Mouse (Mus musculus): ENCODE data around the gene 1700016D06Rik.
"Not testable (repeated sequence)": the region's sequence is repeated elsewhere in the genome, so short reads cannot be mapped to it uniquely, and the experiment has no call there.

1700016D06Rik gene

GRCm38 (mm10) chr8:11701428-11701827 lies 565 bp upstream of the 1700016D06Rik start:
- DNase-seq (ENCODE audit: low read depth, low spot score), result no peak

DNA sequence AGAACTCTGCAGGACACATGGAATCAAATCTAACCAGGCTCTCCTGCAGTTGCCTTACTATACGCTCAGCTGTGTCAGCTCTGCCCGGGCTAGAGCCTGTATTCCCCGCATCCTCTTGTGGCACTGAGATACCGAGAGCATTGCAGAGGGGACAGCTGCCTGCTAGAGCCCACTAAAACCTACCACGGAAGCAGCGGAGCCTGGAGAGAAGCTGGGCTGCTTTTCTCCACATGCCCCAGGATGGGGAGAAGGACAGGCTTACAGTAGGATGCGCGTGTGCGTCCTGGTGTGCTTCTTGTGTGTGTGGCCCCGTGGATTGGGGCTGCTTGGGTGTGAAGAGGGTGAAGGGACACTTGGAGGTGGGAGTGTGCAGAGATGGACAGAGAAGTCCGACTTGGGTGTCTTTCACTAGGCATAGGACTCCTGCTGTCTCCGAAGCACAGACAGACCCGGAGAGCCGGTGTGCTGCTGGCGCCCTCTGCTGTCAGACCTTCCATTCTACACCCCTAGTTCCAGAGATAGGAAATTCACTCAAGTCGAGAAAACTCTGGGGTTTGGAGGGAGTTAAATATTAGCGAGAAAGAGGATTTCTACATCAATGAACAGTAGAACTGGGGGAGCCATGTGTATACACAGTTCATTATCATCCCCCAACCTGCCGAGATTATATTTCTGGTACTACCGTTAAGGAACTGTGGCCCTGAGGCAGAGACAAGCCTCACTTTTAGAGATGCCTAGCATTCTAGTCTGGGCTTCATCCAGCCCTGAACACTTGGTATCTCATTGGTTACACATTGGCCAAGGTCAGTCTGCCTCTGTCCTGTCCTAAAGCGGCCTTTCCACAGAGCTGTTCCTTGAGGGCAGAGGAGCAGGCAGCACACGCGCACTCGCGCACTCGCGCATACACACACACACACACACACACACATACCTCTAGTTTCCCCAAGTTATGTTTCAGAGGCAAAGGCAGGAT lies 517 bp downstream of the 1700016D06Rik start:
- peak; percentile 44 for DNase-seq (ENCODE audit: low read depth, low spot score)

- DNase-seq (ENCODE audit: low read depth, low spot score), result no peak
Measured at GRCm38 (mm10) chr8:11699442-11700001, 1.3 kb downstream of the 1700016D06Rik start.

GRCm38 (mm10) chr8:11697467-11697866 lies 3.4 kb downstream of the 1700016D06Rik start:
- no peak for DNase-seq (ENCODE audit: low read depth, low spot score)

GRCm38 (mm10) chr8:11696176-11696575 lies 4.7 kb downstream of the 1700016D06Rik start:
- DNase-seq (ENCODE audit: low read depth, low spot score), result no peak

- DNase-seq (ENCODE audit: low read depth, low spot score), result no peak
Measured at GRCm38 (mm10) chr8:11693972-11694371, 6.9 kb downstream of the 1700016D06Rik start.

- no peak for DNase-seq (ENCODE audit: low read depth, low spot score)
Measured at GRCm38 (mm10) chr8:11692455-11692854, 8.4 kb downstream of the 1700016D06Rik start.

GRCm38 (mm10) chr8:11691761-11692160 lies 9.1 kb downstream of the 1700016D06Rik start:
- DNase-seq (ENCODE audit: low read depth, low spot score), result no peak

DNA sequence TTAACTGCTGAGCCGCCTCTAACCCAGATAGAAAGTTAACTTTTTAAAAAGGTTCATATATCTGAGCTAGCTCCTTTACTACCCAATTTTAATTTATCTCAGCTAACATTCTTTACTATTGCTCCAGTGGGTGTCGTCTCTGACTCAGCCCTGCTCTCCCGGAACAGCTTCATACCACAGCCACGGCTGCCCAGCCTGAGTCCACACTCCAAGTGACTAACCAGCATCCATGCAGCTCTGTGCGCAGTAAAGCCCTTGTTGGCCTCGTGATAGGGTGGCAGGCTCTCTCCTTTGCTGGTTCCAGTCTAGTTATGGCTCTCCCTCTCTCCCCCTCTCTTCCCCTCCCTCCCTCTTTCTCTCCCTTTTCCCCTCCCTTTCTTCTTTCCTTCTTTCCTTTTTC lies 9.6 kb downstream of the 1700016D06Rik start:
- DNase-seq (ENCODE audit: low read depth, low spot score), result peak; percentile 6

- no peak for DNase-seq (ENCODE audit: low read depth, low spot score)
Measured at GRCm38 (mm10) chr8:11689945-11690344, 10.9 kb downstream of the 1700016D06Rik start.

- peak; percentile 18 for DNase-seq (ENCODE audit: low read depth, low spot score)
Measured at GRCm38 (mm10) chr8:11687251-11687650, 13.6 kb downstream of the 1700016D06Rik start.

DNA sequence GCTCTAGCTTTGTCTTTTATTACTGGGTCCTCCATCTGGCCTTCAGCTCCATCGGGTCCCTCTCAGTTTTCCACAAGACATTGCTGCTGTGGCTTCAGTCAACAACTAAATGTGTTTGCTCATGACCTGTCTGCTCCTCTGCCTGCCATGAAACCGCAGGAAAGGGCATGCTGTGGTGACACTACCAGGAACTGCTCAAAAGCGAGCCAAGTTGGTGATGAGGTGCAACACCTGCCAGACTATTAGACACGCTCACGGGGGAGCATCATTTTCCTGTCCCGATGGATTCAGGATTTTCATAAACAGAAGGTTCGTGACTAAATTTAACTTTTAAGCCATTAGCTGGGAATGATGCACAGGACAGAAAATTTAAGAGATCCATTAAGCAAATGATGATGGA lies 16.3 kb downstream of the 1700016D06Rik start:
- no peak for DNase-seq (ENCODE audit: low read depth, low spot score)

GRCm38 (mm10) chr8:11668308-11668707 lies 32.6 kb downstream of the 1700016D06Rik start:
- DNase-seq (ENCODE audit: low read depth, low spot score), result no peak

- not testable (repeated sequence) for DNase-seq (ENCODE audit: low read depth, low spot score)
Measured at GRCm38 (mm10) chr8:11666023-11666716, 34.7 kb downstream of the 1700016D06Rik start.

GRCm38 (mm10) chr8:11661969-11662368 lies 38.9 kb downstream of the 1700016D06Rik start:
- no peak for DNase-seq (ENCODE audit: low read depth, low spot score)

- no peak for DNase-seq (ENCODE audit: low read depth, low spot score)
Measured at GRCm38 (mm10) chr8:11650021-11650420, 50.8 kb downstream of the 1700016D06Rik start.

DNA sequence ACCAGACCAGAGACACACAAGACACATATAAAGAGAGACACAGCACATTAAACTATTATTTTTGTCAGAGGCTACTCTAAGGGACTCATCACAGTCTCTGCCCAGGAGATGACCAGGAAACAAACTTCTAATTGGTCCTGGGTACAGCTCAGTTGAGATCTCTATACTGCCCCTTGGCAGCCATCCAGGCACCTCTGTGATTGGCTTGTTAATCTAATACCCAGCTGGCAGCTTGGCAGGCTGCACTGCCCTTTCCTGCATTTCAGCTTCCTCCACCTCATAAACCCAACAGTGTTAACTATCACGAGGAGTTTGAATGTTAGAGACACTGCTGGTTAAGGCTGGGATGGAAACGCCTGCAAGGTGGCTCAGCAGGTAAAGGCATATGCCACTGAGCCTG lies 57.7 kb downstream of the 1700016D06Rik start:
- DNase-seq (ENCODE audit: low read depth, low spot score), result no peak

DNA sequence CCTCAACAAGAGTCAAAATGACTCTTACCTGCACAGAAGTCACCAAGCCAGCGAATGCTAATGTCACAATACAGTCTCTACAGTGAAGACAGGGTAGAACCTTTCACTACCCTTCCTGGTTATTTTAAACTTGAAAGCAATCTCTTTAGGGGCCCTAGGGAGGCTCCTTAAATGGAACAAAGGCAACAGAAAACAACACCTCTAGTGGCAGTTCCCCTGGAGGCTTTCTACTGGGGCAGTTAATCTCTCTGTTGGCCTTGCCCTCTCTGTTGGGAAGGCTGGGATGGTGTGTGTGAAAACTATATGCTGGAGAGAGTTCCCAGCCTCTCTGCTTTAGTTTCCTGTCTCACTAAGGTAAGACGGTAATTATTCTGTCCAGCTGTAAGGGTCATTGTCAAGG lies 60.3 kb downstream of the 1700016D06Rik start:
- no peak for DNase-seq (ENCODE audit: low read depth, low spot score)

DNA sequence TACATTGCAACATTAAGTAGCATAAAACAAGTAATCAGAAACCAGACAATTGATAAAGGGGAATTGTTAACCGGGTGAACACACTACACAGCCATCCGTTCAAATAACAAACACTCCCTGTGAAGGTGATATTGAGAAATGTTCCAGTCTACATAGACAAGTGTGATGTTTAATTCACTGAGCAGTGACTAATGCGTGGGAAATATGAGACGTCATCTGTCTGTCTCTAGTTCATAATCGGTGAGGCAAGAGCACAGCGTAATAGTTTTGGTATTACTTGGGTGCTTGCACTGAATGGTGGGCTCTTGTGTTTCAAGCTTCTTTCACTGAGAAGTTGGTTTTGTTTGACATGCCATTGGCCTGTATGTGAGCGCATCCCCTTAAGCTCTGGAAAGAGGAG lies 63.3 kb downstream of the 1700016D06Rik start:
- no peak for DNase-seq (ENCODE audit: low read depth, low spot score)

GRCm38 (mm10) chr8:11636324-11637057 lies 64.4 kb downstream of the 1700016D06Rik start:
- peak; percentile 47 for DNase-seq (ENCODE audit: low read depth, low spot score)

- DNase-seq (ENCODE audit: low read depth, low spot score), result peak; percentile 95
Measured at GRCm38 (mm10) chr8:11635611-11636081, 65.2 kb downstream of the 1700016D06Rik start, which contains the start of gene Ankrd10. TSS of gene Ankrd10 (minus strand) at chr8:11635757.

All from telencephalon, adult 2 months (tissue).